Mouse (Mus musculus) c-Kit-negative CD71-positive TER-119-positive erythroid progenitor cells, embryonic 14.5 days (primary cell): Measurements from ENCODE around the gene Fuca1.

Experiments used
- DNase-seq: peaks from one replicate; pipeline ENCODE4 v3.0.0-alpha.2; 2013; ENCODE audit warnings: low read depth, low spot score

The Fuca1 gene

GRCm38 (mm10) chr4:135920304-135921241, at the start of gene Fuca1:
Gene Fuca1 (plus strand): TSS chr4:135920735.
- peak; percentile 93 for DNase-seq

GRCm38 (mm10) chr4:135872015-135872414, 48.5 kb upstream of the Fuca1 start:
- DNase-seq: no peak

GRCm38 (mm10) chr4:135872589-135873391, 47.7 kb upstream of the Fuca1 start:
- no peak for DNase-seq

DNA sequence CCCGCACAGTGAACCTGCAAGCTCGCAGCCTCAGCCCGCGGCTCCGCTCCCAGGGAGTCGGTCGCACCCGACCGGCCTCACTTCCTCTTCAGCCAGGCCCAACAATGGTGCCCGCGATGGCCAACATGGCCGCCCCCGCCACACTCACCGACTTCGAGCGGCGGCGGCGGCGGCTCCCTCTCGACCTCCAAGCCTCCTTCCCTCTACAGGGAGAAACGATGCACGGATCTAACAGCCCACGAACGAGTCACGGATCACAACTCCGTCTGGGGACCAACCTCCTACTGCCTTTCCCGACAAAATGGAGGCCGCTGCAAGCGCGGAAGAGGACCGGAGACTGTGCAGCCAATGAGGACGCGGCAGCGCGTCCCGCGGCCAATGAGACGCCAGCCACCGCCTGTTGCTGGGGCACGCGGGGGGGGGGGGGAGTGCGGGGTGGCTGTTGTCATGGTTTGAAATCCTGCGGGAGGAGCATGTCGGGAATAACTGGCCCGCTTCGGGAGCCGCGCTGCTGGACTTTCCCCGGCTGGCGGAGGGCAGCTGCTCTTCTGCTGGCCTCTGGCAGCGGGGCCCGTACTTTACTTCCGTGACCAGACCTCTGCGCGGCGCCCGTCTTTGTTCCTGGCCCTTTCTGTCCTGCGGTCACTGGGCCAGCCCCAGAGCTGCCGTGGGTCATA, 46.9 kb upstream of the Fuca1 start, which contains the start of gene Pnrc2:
Pnrc2 (minus strand) TSS at position 325 of the 677 bp plus-strand sequence.
- peak; percentile 88 for DNase-seq

DNA sequence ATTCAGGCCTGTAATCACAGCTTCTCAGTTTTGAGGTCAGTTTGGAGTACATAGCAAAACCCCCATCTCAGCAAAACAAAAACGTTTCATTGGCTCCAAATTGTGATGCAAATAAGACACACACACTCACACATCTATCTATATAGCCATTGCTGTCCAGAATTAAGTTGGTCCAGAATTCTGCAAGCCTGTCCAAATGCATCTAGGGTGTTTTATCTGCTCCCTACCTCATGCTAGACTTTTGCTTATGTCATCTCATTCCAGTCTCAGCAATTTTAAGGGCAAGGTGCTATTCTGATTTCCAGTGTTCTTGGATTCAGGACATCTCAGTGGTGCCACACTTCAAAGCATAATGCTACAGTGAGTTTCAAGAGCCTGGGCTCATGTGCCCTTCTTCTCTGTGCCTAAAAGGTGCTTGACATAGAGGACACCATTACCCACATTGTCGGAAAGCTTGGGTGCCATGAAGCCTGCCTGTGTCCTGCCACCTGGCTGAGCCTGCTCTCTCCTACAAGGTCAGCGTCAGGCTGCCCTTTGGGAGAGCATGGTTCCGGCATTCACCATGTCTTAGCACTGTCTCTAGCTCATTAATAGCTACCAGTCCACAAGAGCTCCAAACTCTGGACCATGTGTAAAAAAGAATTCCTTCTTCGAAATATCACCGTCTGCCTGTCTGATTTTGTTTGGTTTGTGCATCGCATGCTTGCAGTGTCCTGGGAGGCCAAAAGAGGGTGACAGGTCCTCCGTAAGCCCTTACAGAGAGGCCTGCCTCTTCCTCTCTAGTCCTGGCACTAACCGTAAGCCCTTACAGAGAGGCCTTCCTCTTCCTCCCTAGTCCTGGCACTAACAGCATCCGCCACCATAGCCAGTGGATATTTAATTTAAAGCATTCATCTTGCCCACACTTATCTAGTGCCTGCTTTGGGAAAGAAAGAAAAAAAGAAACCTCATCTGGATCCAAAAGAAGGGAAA, 45.7 kb upstream of the Fuca1 start:
- no peak for DNase-seq

- no peak for DNase-seq
These were observed 45.0 kb upstream of the Fuca1 start for GRCm38 (mm10) chr4:135875546-135875945.

- no peak for DNase-seq
These were observed 44.4 kb upstream of the Fuca1 start for GRCm38 (mm10) chr4:135875991-135876582.

DNA sequence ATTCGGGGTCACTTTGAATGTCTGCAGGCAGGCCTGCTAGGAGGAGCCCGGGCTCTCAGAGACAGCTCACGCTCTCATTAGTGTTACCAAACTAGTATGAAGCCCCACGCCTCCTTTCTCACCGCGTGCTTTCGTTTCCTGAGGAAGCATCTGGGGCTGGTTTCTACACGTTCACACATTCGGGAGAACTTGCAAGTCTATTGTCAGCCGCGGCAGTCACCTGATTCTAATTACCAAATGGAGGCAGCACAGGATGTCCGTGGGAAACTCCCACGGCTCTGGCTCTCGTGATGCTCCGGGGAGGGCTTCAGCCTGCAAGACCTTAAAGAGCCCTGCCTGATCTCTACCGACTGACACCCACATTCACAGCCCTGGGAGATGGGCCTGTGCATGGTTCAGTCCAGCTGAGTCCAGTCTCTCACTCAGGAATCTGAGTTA, 43.9 kb upstream of the Fuca1 start:
- no peak for DNase-seq

DNA sequence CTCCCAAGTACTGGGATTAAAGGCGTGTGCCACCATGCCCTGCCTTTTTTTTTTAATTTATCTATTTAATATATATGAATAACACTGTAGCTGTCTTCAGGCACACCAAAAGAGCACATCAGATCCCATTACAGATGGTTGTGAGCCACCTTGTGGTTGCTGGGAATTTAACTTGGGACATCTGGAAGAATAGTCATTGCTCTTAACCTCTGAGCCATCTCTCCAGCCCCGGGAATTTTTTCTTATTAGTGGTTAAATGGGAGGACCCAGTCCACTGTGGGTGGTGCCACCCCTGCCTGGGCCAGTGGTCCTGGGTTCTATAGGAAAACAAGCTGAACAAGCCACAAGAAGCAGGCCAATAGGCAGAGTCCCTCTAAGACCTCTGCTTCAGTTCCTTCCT, 42.8 kb upstream of the Fuca1 start:
- DNase-seq: no peak

DNA sequence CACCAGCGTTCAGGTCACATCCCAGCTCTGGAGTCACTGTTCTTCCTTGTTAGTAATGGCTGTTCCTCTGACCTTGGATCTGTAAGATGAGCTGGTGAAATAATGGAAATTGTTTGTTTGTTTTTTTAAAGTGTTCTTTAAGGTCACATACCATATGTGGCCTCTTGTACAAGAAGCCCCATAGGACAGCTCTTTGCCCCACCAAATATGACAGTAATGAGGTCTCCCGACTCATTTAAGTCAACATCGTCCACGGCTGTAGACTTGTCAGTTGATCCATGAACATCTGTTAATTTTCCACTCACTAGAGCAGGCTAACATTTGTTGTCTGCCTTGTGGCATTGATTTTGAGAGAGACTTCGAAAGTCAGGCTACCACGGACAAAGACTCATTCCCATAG, 41.5 kb upstream of the Fuca1 start:
- DNase-seq: no peak

DNA sequence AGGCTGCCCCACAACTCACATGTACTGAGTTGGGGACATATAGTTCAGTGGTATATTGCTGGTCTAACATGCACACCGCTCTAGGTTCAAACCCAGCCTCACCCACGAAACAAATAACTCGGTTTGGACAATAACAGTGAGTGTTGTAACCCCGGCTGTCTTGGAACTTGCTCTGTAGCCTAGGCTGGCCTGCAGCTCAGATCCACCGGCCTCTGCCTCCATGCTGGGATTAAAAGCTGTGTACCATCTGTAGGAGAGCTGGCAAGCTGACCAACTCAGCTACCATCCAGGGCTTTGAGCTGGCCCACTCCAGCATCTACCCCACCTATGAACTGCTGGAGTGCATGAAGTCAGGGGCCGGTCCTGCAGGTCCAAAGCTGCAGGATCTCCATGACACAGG, 40.5 kb upstream of the Fuca1 start:
- no peak for DNase-seq

DNA sequence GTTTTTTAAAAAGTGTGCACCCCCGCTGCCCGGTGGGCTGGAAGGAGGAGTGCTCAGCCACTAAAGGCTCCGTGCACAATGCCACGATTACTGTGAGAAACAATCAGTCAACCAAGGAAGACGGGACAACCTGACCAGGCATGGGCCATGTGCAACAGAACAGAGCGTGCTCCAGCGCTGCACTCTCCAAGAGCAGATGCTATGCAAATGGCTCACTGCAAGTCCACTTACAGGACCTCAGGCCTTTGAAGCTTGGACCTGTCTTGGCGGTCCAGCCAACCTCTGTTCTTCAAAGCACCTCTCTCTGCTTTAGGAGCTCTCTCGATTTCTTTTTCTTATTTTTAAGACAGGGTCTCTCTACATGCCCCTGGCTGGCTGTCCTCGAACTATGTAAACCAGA, 40.0 kb upstream of the Fuca1 start:
- DNase-seq: no peak

GRCm38 (mm10) chr4:135882023-135882422, 38.5 kb upstream of the Fuca1 start:
- DNase-seq: no peak

DNA sequence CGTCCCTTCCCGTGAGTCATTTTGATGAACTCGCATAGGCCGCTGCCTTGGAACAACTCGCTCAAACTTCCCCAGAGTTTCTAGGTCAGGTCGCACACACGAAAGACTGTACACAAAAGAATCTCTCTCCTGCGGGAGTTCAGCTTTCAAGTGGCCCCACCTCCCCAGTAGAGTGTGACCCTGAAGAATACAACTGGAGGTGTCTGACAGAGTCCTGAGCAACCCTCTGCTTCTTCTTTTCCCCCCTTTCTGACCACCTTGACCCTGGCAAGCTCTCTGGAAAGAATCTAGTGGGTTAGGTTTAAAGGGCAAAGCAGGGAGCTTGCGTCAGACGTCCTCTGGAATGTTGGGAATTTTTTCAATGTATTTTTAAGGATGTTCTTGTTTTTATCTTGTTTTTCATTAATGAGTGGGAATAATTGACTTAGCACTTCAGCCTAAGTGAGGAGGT, 37.1 kb upstream of the Fuca1 start:
- DNase-seq: no peak

DNA sequence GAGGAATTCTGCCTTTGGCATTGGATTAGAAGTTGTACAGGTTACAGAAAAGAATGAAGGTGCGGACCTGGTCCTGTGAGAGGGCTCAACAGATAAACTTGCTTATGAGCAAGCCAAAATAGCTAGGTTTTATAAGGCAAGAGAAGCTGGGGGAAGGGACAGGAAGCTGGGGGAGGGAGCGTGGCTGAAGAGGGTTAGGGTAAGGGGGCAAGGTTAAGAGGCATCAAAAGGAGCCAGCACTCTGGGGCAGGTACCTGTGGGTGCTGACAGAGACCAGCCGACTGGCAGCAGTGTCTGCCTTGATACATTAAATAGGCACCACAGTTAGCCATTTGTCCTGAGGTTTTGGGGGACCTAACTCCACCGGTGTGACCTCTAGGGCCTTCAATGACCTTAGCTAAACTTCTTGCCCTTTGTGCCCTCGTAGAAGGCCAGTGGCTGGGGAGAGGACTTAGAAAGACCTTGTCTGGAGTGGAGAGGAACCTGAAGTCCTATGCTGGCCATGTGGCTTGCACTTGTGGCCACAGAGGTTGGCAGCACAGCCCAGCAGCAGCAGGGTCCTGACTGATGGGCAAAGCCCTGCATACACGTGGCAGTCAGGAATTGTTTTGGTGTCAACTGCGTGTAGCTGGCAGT, 36.5 kb upstream of the Fuca1 start:
- no peak for DNase-seq

- no peak for DNase-seq
These were observed 36.0 kb upstream of the Fuca1 start for GRCm38 (mm10) chr4:135884531-135884930.

GRCm38 (mm10) chr4:135885676-135886075, 34.9 kb upstream of the Fuca1 start:
- no peak for DNase-seq

- DNase-seq: no peak
These were observed 34.4 kb upstream of the Fuca1 start for GRCm38 (mm10) chr4:135886184-135886583.

GRCm38 (mm10) chr4:135888448-135889057, 32.0 kb upstream of the Fuca1 start:
- DNase-seq: no peak
